Mouse (Mus musculus) spleen, adult 2 months (tissue): ENCODE data around the gene Canx.

Source experiments
- CTCF ChIP-seq: fragments of 200-500 bp; IDR thresholded peaks from 2 replicates; pipeline ENCODE4 v1.5.1; 2011; ENCODE audit warnings: mild to moderate bottlenecking, inconsistent platforms; ENCODE audit not compliant: insufficient read depth, insufficient read length, insufficient replicate concordance; ENCODE audit errors: extremely low read depth
- POLR2A ChIP-seq: fragments of 200-500 bp; IDR thresholded peaks from 2 replicates; pipeline ENCODE4 v1.6.1; 2011; ENCODE audit warnings: low read depth, low read length, inconsistent platforms

DNA sequence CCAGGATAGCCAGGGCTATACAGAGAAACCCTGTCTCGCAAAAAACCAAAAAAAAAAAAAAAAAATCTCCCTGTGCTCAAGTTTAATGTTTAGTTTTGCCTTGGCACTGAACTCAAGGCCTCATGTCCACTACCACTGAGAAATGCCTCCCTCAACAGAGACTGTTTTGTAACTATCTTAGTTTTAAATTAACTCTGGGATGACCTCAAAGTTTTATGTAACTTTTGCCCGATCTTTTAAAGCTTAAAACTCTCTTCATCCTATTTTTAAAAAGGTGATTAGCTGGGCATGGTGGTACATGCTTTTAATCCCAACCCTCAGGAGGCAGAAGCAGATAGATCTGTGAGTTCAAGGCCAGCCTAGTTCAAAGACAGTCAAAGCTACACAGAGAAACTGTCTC, 22.1 kb downstream of the Canx start:
- TF ChIP-seq CTCF: no peak
- TF ChIP-seq POLR2A: no peak
